Mouse (Mus musculus): Measurements from ENCODE around the gene Smg5. TPM values are rescaled to one million over a fixed set of nuclear protein-coding genes. Genes with fewer than 3 reads are reported as not detected.
"Not testable (repeated sequence)": the region's sequence is repeated elsewhere in the genome, so short reads cannot be mapped to it uniquely, and the experiment has no call there.

Gene Smg5
- polyA plus RNA-seq, 1 experiment from 2014 or later: 11.8 TPM

- Histone ChIP-seq H3K4me1 (ENCODE audit: insufficient read depth) (peaks cover 22% of the 10 kb centered on the region), H3K4me3 (ENCODE audit: low read depth, low read length) (no peak overlapping the region), H3K27ac (ENCODE audit: low read depth) (no peak overlapping the region), H3K27me3 (ENCODE audit: insufficient read depth, low read length) (peaks cover 14% of the 10 kb centered on the region), H3K9ac (replicated peaks) (no peak overlapping the region), H3K36me3 (replicated peaks; ENCODE audit: insufficient read depth, low read length) (peaks cover 60% of the 10 kb centered on the region), H3K4me2 (ENCODE audit: low read depth, low read length) (no peak overlapping the region), H3K9me3 (ENCODE audit: low read length) (no peaks in the 10 kb centered on the region)
- no peak for ATAC-seq
- no peak for DNase-seq
- WGBS (ENCODE audit: insufficient replicate concordance): 81% methylated on average over 2 of the region's 2 CpGs
- TF ChIP-seq CTCF (IDR thresholded peaks at IDR 0.05; ENCODE audit: low read depth) (no peak), EP300 (IDR thresholded peaks at IDR 0.05; ENCODE audit: low read depth) (no peak)
Observed at GRCm38 (mm10) chr3:88361612-88362313, 25.7 kb downstream of the Smg5 start.

DNA sequence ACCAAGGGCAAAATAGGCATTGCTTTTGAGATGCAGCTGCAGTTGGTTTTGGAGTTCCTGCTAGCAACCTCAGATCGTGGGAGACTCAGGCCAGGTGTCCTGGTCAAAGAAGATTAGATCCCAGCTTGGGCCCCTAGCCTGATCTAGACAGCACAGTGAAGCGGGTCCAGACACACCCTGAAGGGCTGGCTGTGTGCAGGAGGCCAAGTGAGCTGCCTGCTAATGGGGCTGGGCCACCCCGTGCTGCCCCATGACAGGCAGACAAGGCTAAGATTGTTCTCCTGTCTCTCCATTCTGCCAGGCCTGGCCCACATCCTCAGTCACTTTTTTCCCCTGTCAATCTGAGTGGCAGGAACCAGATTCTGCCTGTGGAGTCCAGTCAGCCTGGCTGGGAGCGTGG, 27.6 kb downstream of the Smg5 start:
- no peak overlapping the region for H3K4me3 ChIP-seq (ENCODE audit: low read depth, low read length)
- 44% methylated on average over 4 of the region's 4 CpGs for WGBS (ENCODE audit: insufficient replicate concordance)
- H3K27me3 ChIP-seq (ENCODE audit: insufficient read depth, low read length): peaks cover 14% of the 10 kb centered on the region
- peak; percentile 60 for DNase-seq
- no peaks in the 10 kb centered on the region for H3K9me3 ChIP-seq (ENCODE audit: low read length)
- peak overlapping the region; percentile 51 for H3K4me2 ChIP-seq (ENCODE audit: low read depth, low read length)
- no peak overlapping the region for H3K9ac ChIP-seq (replicated peaks)
- peaks cover 42% of the 10 kb centered on the region for H3K36me3 ChIP-seq (replicated peaks; ENCODE audit: insufficient read depth, low read length)
- H3K27ac ChIP-seq (ENCODE audit: low read depth): peak overlapping the region; percentile 57
- TF ChIP-seq EP300 (IDR thresholded peaks at IDR 0.05; ENCODE audit: low read depth) (peak; percentile 80), CTCF (IDR thresholded peaks at IDR 0.05; ENCODE audit: low read depth) (no peak)
- peak; percentile 87 for ATAC-seq
- H3K4me1 ChIP-seq (ENCODE audit: insufficient read depth): peaks cover 22% of the 10 kb centered on the region

DNA sequence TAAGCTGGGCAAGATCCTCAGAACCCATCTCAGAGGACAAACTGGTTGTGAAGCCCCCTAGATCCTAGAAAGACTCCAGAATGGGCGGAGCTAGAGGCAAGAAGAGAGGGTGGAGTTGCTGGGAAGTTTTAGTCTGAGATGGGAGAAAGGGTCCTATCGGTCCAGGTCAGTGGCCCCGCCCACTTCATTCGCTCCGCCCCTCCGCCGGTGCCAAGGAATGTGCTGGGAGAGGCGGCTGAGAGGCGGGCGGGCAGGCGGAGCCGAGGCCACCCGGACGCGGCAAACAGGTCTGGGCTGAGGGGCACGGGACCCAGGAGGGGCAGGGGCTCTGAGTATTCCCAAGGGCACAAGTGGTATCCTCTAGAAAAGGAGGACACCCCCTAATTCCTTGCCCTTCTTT, 28.3 kb downstream of the Smg5 start, which contains the start of gene Paqr6:
Paqr6 (plus strand) TSS at position 248 of the 400 bp plus-strand sequence.
- Histone ChIP-seq H3K9me3 (ENCODE audit: low read length) (no peaks in the 10 kb centered on the region), H3K36me3 (replicated peaks; ENCODE audit: insufficient read depth, low read length) (peaks cover 35% of the 10 kb centered on the region), H3K4me2 (ENCODE audit: low read depth, low read length) (peak within 1 kb of the TSS; percentile 51), H3K27ac (ENCODE audit: low read depth) (peak within 1 kb of the TSS; percentile 57), H3K9ac (replicated peaks) (peak within 1 kb of the TSS; percentile 23; the same call in 1 of the 2 replicates), H3K4me1 (ENCODE audit: insufficient read depth) (peaks cover 22% of the 10 kb centered on the region), H3K27me3 (ENCODE audit: insufficient read depth, low read length) (peaks cover 14% of the 10 kb centered on the region), H3K4me3 (ENCODE audit: low read depth, low read length) (peak within 1 kb of the TSS; percentile 36)
- DNase-seq (peak; percentile 85), ATAC-seq (peak; percentile 42)
- no peak for TF ChIP-seq EP300 (IDR thresholded peaks at IDR 0.05; ENCODE audit: low read depth)
- 11% methylated on average over 16 of the region's 16 CpGs for WGBS (ENCODE audit: insufficient replicate concordance)

DNA sequence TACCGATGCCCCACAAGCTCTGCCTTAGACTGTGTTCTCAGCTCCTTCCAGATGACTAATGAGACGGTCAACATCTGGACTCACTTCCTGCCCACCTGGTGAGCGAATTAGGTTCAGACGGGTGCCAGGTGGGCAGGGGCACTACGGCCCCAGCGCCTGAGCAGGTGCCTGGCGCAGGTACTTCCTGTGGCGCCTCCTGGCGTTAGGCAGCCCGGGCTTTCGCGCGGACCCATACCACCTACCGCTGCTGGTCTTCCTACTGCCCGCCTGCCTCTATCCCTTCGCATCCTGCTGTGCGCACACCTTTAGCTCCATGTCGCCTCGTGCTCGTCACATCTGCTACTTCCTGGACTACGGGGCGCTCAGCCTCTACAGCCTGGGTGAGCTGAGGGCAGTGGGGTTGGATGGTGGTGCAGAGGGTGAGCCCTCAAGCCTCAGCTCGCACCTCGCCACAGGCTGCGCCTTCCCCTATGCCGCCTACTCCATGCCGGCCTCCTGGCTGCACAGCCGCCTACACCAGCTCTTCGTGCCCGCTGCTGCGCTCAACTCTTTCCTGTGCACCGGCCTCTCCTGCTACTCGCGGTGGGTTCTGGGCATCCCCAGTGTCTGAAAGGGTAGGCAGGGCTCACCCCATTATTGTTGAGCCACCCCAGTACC, 29.8 kb downstream of the Smg5 start:
- no peak for DNase-seq
- WGBS (ENCODE audit: insufficient replicate concordance): 42% methylated on average over 34 of the region's 34 CpGs
- Histone ChIP-seq H3K4me3 (ENCODE audit: low read depth, low read length) (no peak overlapping the region), H3K9me3 (ENCODE audit: low read length) (no peaks in the 10 kb centered on the region), H3K9ac (replicated peaks) (no peak overlapping the region), H3K4me1 (ENCODE audit: insufficient read depth) (peaks cover 22% of the 10 kb centered on the region), H3K4me2 (ENCODE audit: low read depth, low read length) (peak overlapping the region; percentile 32), H3K27ac (ENCODE audit: low read depth) (no peak overlapping the region), H3K36me3 (replicated peaks; ENCODE audit: insufficient read depth, low read length) (peaks cover 20% of the 10 kb centered on the region), H3K27me3 (ENCODE audit: insufficient read depth, low read length) (peaks cover 14% of the 10 kb centered on the region)
- TF ChIP-seq EP300 (IDR thresholded peaks at IDR 0.05; ENCODE audit: low read depth): no peak
- TF ChIP-seq CTCF (IDR thresholded peaks at IDR 0.05; ENCODE audit: low read depth): no peak
- no peak for ATAC-seq

GRCm38 (mm10) chr3:88366830-88367428, 30.9 kb downstream of the Smg5 start:
- H3K36me3 ChIP-seq (replicated peaks; ENCODE audit: insufficient read depth, low read length); H3K9me3 ChIP-seq (ENCODE audit: low read length); H3K27ac ChIP-seq (ENCODE audit: low read depth); H3K9ac ChIP-seq (replicated peaks): not testable (repeated sequence)
- DNase-seq (peak; percentile 45), ATAC-seq (peak; percentile 43)
- peaks cover 22% of the 10 kb centered on the region for H3K4me1 ChIP-seq (ENCODE audit: insufficient read depth)
- H3K4me3 ChIP-seq (ENCODE audit: low read depth, low read length): 0 out of 2 replicates have a peak overlapping the region, but pooled peaks have one; percentile 10
- 9% methylated on average over 20 of the region's 22 CpGs for WGBS (ENCODE audit: insufficient replicate concordance)
- peaks cover 14% of the 10 kb centered on the region for H3K27me3 ChIP-seq (ENCODE audit: insufficient read depth, low read length)
- peak overlapping the region; percentile 42; the same call in 1 of the 2 replicates for H3K4me2 ChIP-seq (ENCODE audit: low read depth, low read length)

DNA sequence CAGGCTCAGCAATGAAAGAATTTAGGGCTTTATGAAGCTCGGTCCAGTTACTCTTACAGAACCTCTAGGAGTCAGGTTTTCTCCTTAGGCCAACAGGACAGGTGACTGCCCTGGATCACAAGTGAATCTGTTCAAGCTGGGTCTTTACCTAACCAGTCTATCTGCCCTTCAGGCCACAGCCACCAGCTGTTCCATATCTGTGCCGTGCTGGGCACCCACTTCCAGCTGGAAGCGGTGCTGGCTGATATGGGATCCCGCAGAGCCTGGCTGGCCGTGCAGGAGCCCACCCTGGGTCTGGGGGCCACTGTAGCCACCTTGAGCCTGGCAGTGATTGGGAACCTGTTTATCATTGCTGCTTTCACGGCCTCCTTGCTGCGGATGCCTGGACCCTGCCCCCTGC, 31.5 kb downstream of the Smg5 start:
- H3K27me3 ChIP-seq (ENCODE audit: insufficient read depth, low read length): peaks cover 14% of the 10 kb centered on the region
- H3K27ac ChIP-seq (ENCODE audit: low read depth); H3K9ac ChIP-seq (replicated peaks); DNase-seq; H3K9me3 ChIP-seq (ENCODE audit: low read length); H3K4me2 ChIP-seq (ENCODE audit: low read depth, low read length); H3K36me3 ChIP-seq (replicated peaks; ENCODE audit: insufficient read depth, low read length); ATAC-seq; H3K4me3 ChIP-seq (ENCODE audit: low read depth, low read length): not testable (repeated sequence)
- H3K4me1 ChIP-seq (ENCODE audit: insufficient read depth): peaks cover 22% of the 10 kb centered on the region
- WGBS (ENCODE audit: insufficient replicate concordance): 60% methylated on average over 3 of the region's 7 CpGs

DNA sequence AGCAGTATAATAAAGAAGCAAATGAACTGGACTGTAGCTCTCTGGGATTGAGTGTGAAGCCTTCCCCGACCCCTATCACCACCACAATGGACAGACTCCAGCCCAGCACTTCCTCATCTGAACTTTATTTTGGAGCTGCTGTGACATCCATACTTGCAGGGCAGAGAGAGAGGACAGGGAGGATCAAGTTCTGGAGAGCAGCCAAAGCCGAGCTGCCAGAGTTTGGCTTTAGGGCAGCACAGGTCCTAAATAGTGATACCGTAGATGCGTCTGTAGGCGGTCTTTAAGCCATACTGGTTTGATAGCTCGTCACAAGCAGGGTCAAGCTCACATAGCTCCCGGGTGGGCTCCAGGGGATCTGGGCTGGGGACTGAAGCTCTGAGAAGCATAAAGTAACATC, 32.5 kb downstream of the Smg5 start:
- Histone ChIP-seq H3K4me1 (ENCODE audit: insufficient read depth) (peaks cover 16% of the 10 kb centered on the region), H3K27me3 (ENCODE audit: insufficient read depth, low read length) (peaks cover 14% of the 10 kb centered on the region)
- WGBS (ENCODE audit: insufficient replicate concordance): 88% methylated on average over 7 of the region's 7 CpGs
- H3K9me3 ChIP-seq (ENCODE audit: low read length); ATAC-seq; H3K27ac ChIP-seq (ENCODE audit: low read depth); H3K4me3 ChIP-seq (ENCODE audit: low read depth, low read length); DNase-seq; H3K9ac ChIP-seq (replicated peaks); H3K4me2 ChIP-seq (ENCODE audit: low read depth, low read length); H3K36me3 ChIP-seq (replicated peaks; ENCODE audit: insufficient read depth, low read length): not testable (repeated sequence)

DNA sequence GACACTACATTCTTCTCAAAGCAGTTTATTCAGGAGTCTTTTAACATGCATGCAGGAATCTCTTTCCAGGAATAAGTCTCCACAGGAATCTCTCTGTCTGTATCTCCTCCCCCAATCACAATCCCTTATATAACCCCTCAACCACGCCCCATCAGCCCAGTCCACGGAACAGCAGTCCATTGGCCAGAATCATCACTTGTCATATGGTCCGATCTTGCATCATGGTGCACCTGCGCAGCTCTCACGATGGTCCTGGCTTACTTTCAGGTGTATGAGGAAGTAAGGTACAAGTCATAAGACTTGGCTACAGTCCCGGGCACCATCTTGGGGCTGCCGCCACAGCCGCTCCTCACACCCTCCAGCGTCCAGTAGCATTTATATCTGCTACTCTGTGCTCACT, 36.6 kb downstream of the Smg5 start, which contains the start of gene Bglap3:
Bglap3 (minus strand) TSS at position 101 of the 400 bp plus-strand sequence.
- not testable (repeated sequence) for H3K27ac ChIP-seq (ENCODE audit: low read depth); DNase-seq; H3K9ac ChIP-seq (replicated peaks); H3K4me1 ChIP-seq (ENCODE audit: insufficient read depth); H3K9me3 ChIP-seq (ENCODE audit: low read length); H3K4me2 ChIP-seq (ENCODE audit: low read depth, low read length); ATAC-seq; H3K4me3 ChIP-seq (ENCODE audit: low read depth, low read length); H3K36me3 ChIP-seq (replicated peaks; ENCODE audit: insufficient read depth, low read length); H3K27me3 ChIP-seq (ENCODE audit: insufficient read depth, low read length)
- WGBS (ENCODE audit: insufficient replicate concordance): 83% methylated on average over 9 of the region's 9 CpGs
